Comparison of ENCODE assay signal across 13 mouse cellular contexts in genomic region chr6:31121008-31121407, GRCm38 (mm10).
DNase-seq lines count a peak whose midpoint lies in the region; ATAC-seq and TF ChIP-seq lines count a peak whose summit lies in the region.
"Had no signal": no experiment of that assay in that cellular context is flagged by ENCODE, and none has a peak within 500 bp of the region (broad histone marks: within the 10 kb centered on the region; RNA-seq: fewer than 3 reads in every experiment).

No protein-coding gene starts in this region.

- H3K36me3 ChIP-seq in heart, embryonic 12.5 days, result no peaks in the 10 kb centered on the region
- H3K36me3 ChIP-seq in embryonic facial prominence, embryonic 14.5 days (ENCODE audit: control insufficient read depth, insufficient read depth, low read length), result no peaks in the 10 kb centered on the region
- H3K36me3 ChIP-seq in midbrain, embryonic 11.5 days (ENCODE audit: control insufficient read depth, insufficient read depth, low read length), result no peaks in the 10 kb centered on the region
- H3K36me3 ChIP-seq in intestine, postnatal 0 days (ENCODE audit: control insufficient read depth, insufficient read depth), result no peaks in the 10 kb centered on the region
- H3K36me3 ChIP-seq: limb, embryonic 13.5 days had no signal

- no peak for ATAC-seq in heart, embryonic 12.5 days (ENCODE audit: insufficient number of reproducible peaks, low FRiP score)
- ATAC-seq in embryonic facial prominence, embryonic 14.5 days (ENCODE audit: low read depth), result no peak
- peak; percentile 79 for ATAC-seq in midbrain, embryonic 11.5 days (ENCODE audit: low FRiP score)
- ATAC-seq in intestine, postnatal 0 days, result no peak
- ATAC-seq: inflammation-experienced regulatory T-cells, adult 6 months had no signal

- no peaks in the 10 kb centered on the region for H3K9me3 ChIP-seq in heart, embryonic 12.5 days (replicated peaks)
- no peaks in the 10 kb centered on the region for H3K9me3 ChIP-seq in embryonic facial prominence, embryonic 14.5 days (ENCODE audit: control insufficient read depth, low read length)
- no peaks in the 10 kb centered on the region for H3K9me3 ChIP-seq in midbrain, embryonic 11.5 days (ENCODE audit: control insufficient read depth, low read length)
- no peaks in the 10 kb centered on the region for H3K9me3 ChIP-seq in intestine, postnatal 0 days (ENCODE audit: control insufficient read depth)
- H3K9me3 ChIP-seq: limb, embryonic 13.5 days had no signal

- 38% methylated on average over 8 of the region's 8 CpGs for WGBS in heart, embryonic 12.5 days
- 48% methylated on average over 8 of the region's 8 CpGs for WGBS in embryonic facial prominence, embryonic 14.5 days
- WGBS in midbrain, embryonic 11.5 days, result 24% methylated on average over 8 of the region's 8 CpGs
- 59% methylated on average over 8 of the region's 8 CpGs for WGBS in intestine, postnatal 0 days

- TF ChIP-seq CTCF in intestine, postnatal 0 days (IDR thresholded peaks at IDR 0.05; ENCODE audit: low read depth), result no peak

- intact Hi-C loops in left cerebral cortex, postnatal 14 days (cut with DNase I), result no loop called here

- no peak overlapping the region for H3K9ac ChIP-seq in heart, embryonic 12.5 days
- H3K9ac ChIP-seq in embryonic facial prominence, embryonic 14.5 days (ENCODE audit: low read depth, low read length), result no peak overlapping the region
- no peak overlapping the region for H3K9ac ChIP-seq in midbrain, embryonic 11.5 days (ENCODE audit: low read length)
- no peak overlapping the region for H3K9ac ChIP-seq in intestine, postnatal 0 days (ENCODE audit: low read depth, low read length)
- H3K9ac ChIP-seq: limb, embryonic 13.5 days had no signal

- H3K27ac ChIP-seq in heart, embryonic 12.5 days (ENCODE audit: poor library complexity, severe bottlenecking), result peak overlapping the region; percentile 38
- peak overlapping the region; percentile 36; the same call in 1 of the 2 replicates for H3K27ac ChIP-seq in embryonic facial prominence, embryonic 14.5 days (replicated peaks; ENCODE audit: low read depth, low read length)
- H3K27ac ChIP-seq in midbrain, embryonic 11.5 days (ENCODE audit: low read depth, low read length), result no peak overlapping the region
- no peak overlapping the region for H3K27ac ChIP-seq in intestine, postnatal 0 days (ENCODE audit: low read depth, low read length)
- H3K27ac ChIP-seq: limb, embryonic 13.5 days had no signal

- no peak overlapping the region for H3K4me3 ChIP-seq in heart, embryonic 12.5 days
- no peak overlapping the region for H3K4me3 ChIP-seq in embryonic facial prominence, embryonic 14.5 days (ENCODE audit: low read depth, low read length)
- H3K4me3 ChIP-seq in midbrain, embryonic 11.5 days (ENCODE audit: low read depth, low read length), result no peak overlapping the region
- H3K4me3 ChIP-seq in intestine, postnatal 0 days (ENCODE audit: low read depth, low read length), result no peak overlapping the region
- H3K4me3 ChIP-seq: limb, embryonic 13.5 days had no signal

- H3K27me3 ChIP-seq in heart, embryonic 12.5 days (replicated peaks), result no peaks in the 10 kb centered on the region
- no peaks in the 10 kb centered on the region for H3K27me3 ChIP-seq in embryonic facial prominence, embryonic 14.5 days (replicated peaks; ENCODE audit: control insufficient read depth, insufficient read depth, low read length)
- H3K27me3 ChIP-seq in midbrain, embryonic 11.5 days (ENCODE audit: control insufficient read depth, insufficient read depth, low read length), result no peaks in the 10 kb centered on the region
- no peaks in the 10 kb centered on the region for H3K27me3 ChIP-seq in intestine, postnatal 0 days (replicated peaks; ENCODE audit: control insufficient read depth, insufficient read depth, low read length)
- H3K27me3 ChIP-seq: limb, embryonic 13.5 days had no signal

- peaks cover 34% of the 10 kb centered on the region for H3K4me1 ChIP-seq in heart, embryonic 12.5 days (replicated peaks)
- H3K4me1 ChIP-seq in embryonic facial prominence, embryonic 14.5 days (ENCODE audit: control insufficient read depth, insufficient read depth, low read length), result peaks cover 13% of the 10 kb centered on the region; the same call in 1 of the 2 replicates
- H3K4me1 ChIP-seq in midbrain, embryonic 11.5 days (ENCODE audit: control insufficient read depth, insufficient read depth, low read length), result peaks cover 3% of the 10 kb centered on the region; the same call in 1 of the 2 replicates
- no peaks in the 10 kb centered on the region for H3K4me1 ChIP-seq in intestine, postnatal 0 days (replicated peaks; ENCODE audit: control insufficient read depth, insufficient read depth, low read length)

- DNase-seq in heart, postnatal 4 days, result no peak
- DNase-seq in ZHBTc4 (ENCODE audit: low read depth, low spot score), result peak; percentile 21
- DNase-seq in embryonic facial prominence, embryonic 14.5 days (ENCODE audit: low spot score), result peak; percentile 62
- peak; percentile 87 for DNase-seq in midbrain, embryonic 11.5 days (ENCODE audit: low spot score, missing footprints)
- no peak for DNase-seq in thymus, postnatal 10 days (ENCODE audit: low spot score in 2 of 2)
- DNase-seq in left cerebral cortex, postnatal 14 days (ENCODE audit: low spot score in 2 of 2), result no peak
- DNase-seq: cerebellum, postnatal 25 days; kidney, postnatal 4 days; lung, postnatal 14 days had no signal

- H3K4me2 ChIP-seq in heart, embryonic 12.5 days, result peak overlapping the region; percentile 50
- H3K4me2 ChIP-seq in embryonic facial prominence, embryonic 14.5 days (ENCODE audit: low read depth, low read length), result no peak overlapping the region
- no peak overlapping the region for H3K4me2 ChIP-seq in midbrain, embryonic 11.5 days
- no peak overlapping the region for H3K4me2 ChIP-seq in intestine, postnatal 0 days (replicated peaks; ENCODE audit: low read depth)
- H3K4me2 ChIP-seq: limb, embryonic 13.5 days had no signal

Comparison
In these comparisons a context has a peak if more than half of its experiments do, and no peak if none do; other contexts are left out.
1. H3K27ac ChIP-seq: peak in heart, embryonic 12.5 days (single experiment) and embryonic facial prominence, embryonic 14.5 days (single experiment); none in midbrain, embryonic 11.5 days (single experiment) and intestine, postnatal 0 days (single experiment).
2. DNase-seq: peak in ZHBTc4 (single experiment), embryonic facial prominence, embryonic 14.5 days (single experiment) and midbrain, embryonic 11.5 days (single experiment); none in heart, postnatal 4 days (single experiment), thymus, postnatal 10 days (0 of 2) and left cerebral cortex, postnatal 14 days (0 of 2).